Mouse (Mus musculus): ENCODE results near the gene Itpr3. TPM values are rescaled to one million over a fixed set of nuclear protein-coding genes. Genes with fewer than 3 reads are reported as not detected.

Gene Itpr3
- polyA plus RNA-seq, 1 experiment from 2014 or later: 1.5 TPM

- Histone ChIP-seq H3K27ac (replicated peaks; ENCODE audit: low read depth, low read length) (peak overlapping the region; percentile 85), H3K9me3 (replicated peaks; ENCODE audit: control insufficient read depth, low read length) (no peaks in the 10 kb centered on the region), H3K4me2 (ENCODE audit: low read depth, low read length) (peak overlapping the region; percentile 25), H3K4me3 (ENCODE audit: low read depth, low read length) (no peak overlapping the region), H3K4me1 (ENCODE audit: control insufficient read depth, insufficient read depth, low read length) (peaks cover 16% of the 10 kb centered on the region), H3K36me3 (replicated peaks; ENCODE audit: control insufficient read depth, insufficient read depth, low read depth, low read length) (no peaks in the 10 kb centered on the region), H3K9ac (replicated peaks; ENCODE audit: low read length) (peak overlapping the region; percentile 60), H3K27me3 (ENCODE audit: control insufficient read depth, insufficient read depth, low read length) (no peaks in the 10 kb centered on the region)
- WGBS: 6% methylated on average over 20 of the region's 20 CpGs
- DNase-seq (ENCODE audit: low spot score) (peak; percentile 88), ATAC-seq (replicated peaks; ENCODE audit: insufficient number of reproducible peaks, low FRiP score, low TSS enrichment, low read depth) (peak; percentile 61)
These were observed 16.6 kb upstream of the Itpr3 start for GRCm38 (mm10) chr17:27040304-27041045.

GRCm38 (mm10) chr17:27041046-27041786 lies 15.9 kb upstream of the Itpr3 start:
- no peaks in the 10 kb centered on the region for H3K9me3 ChIP-seq (replicated peaks; ENCODE audit: control insufficient read depth, low read length)
- H3K27me3 ChIP-seq (ENCODE audit: control insufficient read depth, insufficient read depth, low read length): no peaks in the 10 kb centered on the region
- H3K4me1 ChIP-seq (ENCODE audit: control insufficient read depth, insufficient read depth, low read length): peaks cover 16% of the 10 kb centered on the region
- 35% methylated on average over 10 of the region's 13 CpGs for WGBS
- H3K4me3 ChIP-seq (ENCODE audit: low read depth, low read length): no peak overlapping the region
- H3K27ac ChIP-seq (replicated peaks; ENCODE audit: low read depth, low read length): peak overlapping the region; percentile 85
- no peak for DNase-seq (ENCODE audit: low spot score)
- no peak for ATAC-seq (replicated peaks; ENCODE audit: insufficient number of reproducible peaks, low FRiP score, low TSS enrichment, low read depth)
- no peak overlapping the region; the same call in 1 of the 2 replicates for H3K4me2 ChIP-seq (ENCODE audit: low read depth, low read length)
- no peaks in the 10 kb centered on the region for H3K36me3 ChIP-seq (replicated peaks; ENCODE audit: control insufficient read depth, insufficient read depth, low read depth, low read length)
- H3K9ac ChIP-seq (replicated peaks; ENCODE audit: low read length): no peak overlapping the region; the same call in 1 of the 2 replicates

DNA sequence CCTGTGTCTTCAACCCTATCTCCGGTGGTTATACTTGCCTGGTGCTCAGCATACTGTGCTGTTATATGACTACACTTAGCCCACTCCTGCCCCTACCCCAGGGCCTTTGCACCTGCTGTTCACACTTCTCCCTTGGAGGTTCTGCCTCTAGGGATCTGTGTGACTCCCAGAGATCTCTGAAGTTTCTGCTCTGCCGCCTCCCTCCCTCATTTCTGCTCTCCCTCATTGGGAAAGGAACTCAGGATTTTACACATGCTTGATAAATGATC lies 15.4 kb upstream of the Itpr3 start:
- Histone ChIP-seq H3K4me1 (ENCODE audit: control insufficient read depth, insufficient read depth, low read length) (peaks cover 16% of the 10 kb centered on the region), H3K27ac (replicated peaks; ENCODE audit: low read depth, low read length) (no peak overlapping the region), H3K27me3 (ENCODE audit: control insufficient read depth, insufficient read depth, low read length) (no peaks in the 10 kb centered on the region), H3K36me3 (replicated peaks; ENCODE audit: control insufficient read depth, insufficient read depth, low read depth, low read length) (no peaks in the 10 kb centered on the region), H3K4me3 (ENCODE audit: low read depth, low read length) (no peak overlapping the region), H3K9ac (replicated peaks; ENCODE audit: low read length) (no peak overlapping the region), H3K4me2 (ENCODE audit: low read depth, low read length) (no peak overlapping the region), H3K9me3 (replicated peaks; ENCODE audit: control insufficient read depth, low read length) (no peaks in the 10 kb centered on the region)
- DNase-seq (ENCODE audit: low spot score) (no peak), ATAC-seq (replicated peaks; ENCODE audit: insufficient number of reproducible peaks, low FRiP score, low TSS enrichment, low read depth) (no peak)
- WGBS: 60% methylated on average over 2 of the region's 2 CpGs

- H3K27ac ChIP-seq (replicated peaks; ENCODE audit: low read depth, low read length): no peak overlapping the region
- ATAC-seq (replicated peaks; ENCODE audit: insufficient number of reproducible peaks, low FRiP score, low TSS enrichment, low read depth) (no peak), DNase-seq (ENCODE audit: low spot score) (no peak)
- no peak overlapping the region for H3K9ac ChIP-seq (replicated peaks; ENCODE audit: low read length)
- H3K27me3 ChIP-seq (ENCODE audit: control insufficient read depth, insufficient read depth, low read length): no peaks in the 10 kb centered on the region
- no peak overlapping the region for H3K4me3 ChIP-seq (ENCODE audit: low read depth, low read length)
- no peaks in the 10 kb centered on the region for H3K36me3 ChIP-seq (replicated peaks; ENCODE audit: control insufficient read depth, insufficient read depth, low read depth, low read length)
- peaks cover 16% of the 10 kb centered on the region for H3K4me1 ChIP-seq (ENCODE audit: control insufficient read depth, insufficient read depth, low read length)
- H3K4me2 ChIP-seq (ENCODE audit: low read depth, low read length): no peak overlapping the region
- 53% methylated on average over 6 of the region's 6 CpGs for WGBS
- no peaks in the 10 kb centered on the region for H3K9me3 ChIP-seq (replicated peaks; ENCODE audit: control insufficient read depth, low read length)
These were observed 14.3 kb upstream of the Itpr3 start for GRCm38 (mm10) chr17:27042840-27043239.

DNA sequence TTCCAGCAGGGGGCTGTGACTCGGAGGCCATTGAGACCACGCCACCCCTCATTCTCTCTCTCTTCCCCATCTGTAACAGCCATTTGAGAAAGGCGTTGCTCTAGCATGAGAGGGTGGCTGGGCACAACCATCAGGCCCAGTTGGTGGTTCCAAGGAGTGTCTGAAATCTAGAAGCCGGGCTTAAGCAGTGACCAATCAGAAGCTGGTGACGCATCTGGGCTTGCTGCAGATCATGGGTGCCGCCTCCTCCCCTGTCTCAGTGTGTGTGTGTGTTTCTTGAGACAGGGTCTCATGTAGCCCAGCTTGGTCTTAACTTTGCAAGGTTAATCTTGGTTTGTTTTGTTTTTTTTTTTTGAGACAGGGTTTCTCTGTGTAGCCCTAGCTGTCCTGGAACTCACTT lies 11.9 kb upstream of the Itpr3 start:
- no peak overlapping the region for H3K4me3 ChIP-seq (ENCODE audit: low read depth, low read length)
- H3K27me3 ChIP-seq (ENCODE audit: control insufficient read depth, insufficient read depth, low read length): no peaks in the 10 kb centered on the region
- H3K4me1 ChIP-seq (ENCODE audit: control insufficient read depth, insufficient read depth, low read length): peaks cover 2% of the 10 kb centered on the region
- WGBS: 94% methylated on average over 6 of the region's 6 CpGs
- H3K9me3 ChIP-seq (replicated peaks; ENCODE audit: control insufficient read depth, low read length): no peaks in the 10 kb centered on the region
- no peak for DNase-seq (ENCODE audit: low spot score)
- H3K4me2 ChIP-seq (ENCODE audit: low read depth, low read length): no peak overlapping the region
- ATAC-seq (replicated peaks; ENCODE audit: insufficient number of reproducible peaks, low FRiP score, low TSS enrichment, low read depth): no peak
- H3K27ac ChIP-seq (replicated peaks; ENCODE audit: low read depth, low read length): no peak overlapping the region
- H3K9ac ChIP-seq (replicated peaks; ENCODE audit: low read length): no peak overlapping the region
- no peaks in the 10 kb centered on the region for H3K36me3 ChIP-seq (replicated peaks; ENCODE audit: control insufficient read depth, insufficient read depth, low read depth, low read length)

DNA sequence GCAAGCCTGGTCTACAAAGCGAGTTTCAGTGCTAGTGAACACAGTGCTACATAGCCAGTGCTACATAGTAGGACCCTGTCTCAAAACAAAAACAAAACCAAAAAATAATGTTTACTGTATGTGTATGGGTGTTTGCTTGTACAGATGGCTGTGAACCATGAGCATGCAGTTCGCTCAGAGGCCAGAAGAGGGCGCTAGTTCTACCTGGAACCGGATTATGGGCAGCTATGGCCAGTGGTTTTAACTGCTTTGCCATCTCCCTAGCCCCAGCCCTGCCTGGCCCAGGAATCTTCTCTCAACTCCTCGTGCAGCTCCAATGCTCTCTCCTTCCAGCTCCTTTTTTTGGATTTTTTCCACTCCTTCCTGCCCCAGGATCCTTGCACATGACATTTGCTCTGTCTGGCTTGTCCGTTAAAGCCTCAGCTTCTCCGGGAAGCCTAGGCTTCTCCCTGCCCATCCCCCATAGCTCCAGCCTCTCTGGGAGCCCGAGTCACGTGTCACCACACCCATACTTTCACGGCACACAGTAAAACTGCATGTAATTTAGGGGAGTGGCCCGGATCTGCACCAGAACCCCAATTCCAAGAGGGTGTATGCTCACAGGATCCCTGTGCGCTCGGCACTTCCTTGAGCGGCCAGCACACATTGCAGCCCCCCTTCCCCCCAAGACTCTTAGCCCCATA lies 9.2 kb upstream of the Itpr3 start:
- H3K36me3 ChIP-seq (replicated peaks; ENCODE audit: control insufficient read depth, insufficient read depth, low read depth, low read length): no peaks in the 10 kb centered on the region
- H3K27me3 ChIP-seq (ENCODE audit: control insufficient read depth, insufficient read depth, low read length): no peaks in the 10 kb centered on the region
- WGBS: 72% methylated on average over 14 of the region's 14 CpGs
- no peaks in the 10 kb centered on the region for H3K9me3 ChIP-seq (replicated peaks; ENCODE audit: control insufficient read depth, low read length)
- peak overlapping the region; percentile 38; the same call in 1 of the 2 replicates for H3K27ac ChIP-seq (replicated peaks; ENCODE audit: low read depth, low read length)
- no peak overlapping the region for H3K4me2 ChIP-seq (ENCODE audit: low read depth, low read length)
- DNase-seq (ENCODE audit: low spot score) (no peak), ATAC-seq (replicated peaks; ENCODE audit: insufficient number of reproducible peaks, low FRiP score, low TSS enrichment, low read depth) (no peak)
- H3K4me1 ChIP-seq (ENCODE audit: control insufficient read depth, insufficient read depth, low read length): no peaks in the 10 kb centered on the region
- H3K9ac ChIP-seq (replicated peaks; ENCODE audit: low read length): no peak overlapping the region; the same call in 1 of the 2 replicates
- no peak overlapping the region for H3K4me3 ChIP-seq (ENCODE audit: low read depth, low read length)

DNA sequence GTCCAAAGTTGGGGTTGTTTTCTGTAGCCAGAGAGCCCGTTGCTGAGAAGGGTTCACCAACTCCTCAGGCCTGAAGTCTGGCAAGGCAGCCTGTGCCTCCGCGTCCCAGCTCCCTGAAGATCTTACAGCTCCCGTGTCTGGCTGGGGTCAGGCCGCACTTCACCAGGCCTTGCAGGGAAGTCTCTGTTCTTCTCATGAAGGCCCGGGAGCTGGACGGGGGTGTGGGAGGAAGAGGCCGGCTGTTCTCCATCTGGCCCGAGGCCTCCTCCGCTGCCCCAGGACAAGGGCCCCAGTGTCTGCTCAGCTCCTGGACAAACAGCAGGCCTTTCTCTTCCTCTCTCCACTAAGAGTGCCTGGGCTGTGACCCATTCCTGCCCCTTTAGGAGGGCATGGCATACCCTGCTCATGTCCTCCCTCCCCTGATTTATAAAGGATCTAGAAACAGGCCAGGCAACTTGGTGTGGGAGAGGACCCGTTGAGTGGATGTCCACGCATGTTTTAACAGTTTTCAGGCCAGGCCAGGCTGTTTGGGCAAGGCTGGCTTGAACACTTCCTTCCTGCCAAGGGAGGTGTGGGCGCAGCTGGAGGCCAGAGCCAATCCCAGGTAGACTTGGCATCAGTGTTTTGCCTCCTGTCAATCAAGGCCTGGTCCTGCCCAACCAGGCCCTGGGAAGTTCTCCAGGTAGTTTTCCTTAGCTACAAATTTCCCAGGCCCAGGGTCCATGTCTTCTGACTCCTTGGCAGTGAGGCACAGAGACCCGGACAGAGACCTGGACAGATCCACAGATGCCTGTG lies 8.5 kb upstream of the Itpr3 start:
- Histone ChIP-seq H3K27ac (replicated peaks; ENCODE audit: low read depth, low read length) (peak overlapping the region; percentile 38; the same call in 1 of the 2 replicates), H3K27me3 (ENCODE audit: control insufficient read depth, insufficient read depth, low read length) (no peaks in the 10 kb centered on the region), H3K4me2 (ENCODE audit: low read depth, low read length) (no peak overlapping the region), H3K4me1 (ENCODE audit: control insufficient read depth, insufficient read depth, low read length) (no peaks in the 10 kb centered on the region), H3K4me3 (ENCODE audit: low read depth, low read length) (no peak overlapping the region), H3K36me3 (replicated peaks; ENCODE audit: control insufficient read depth, insufficient read depth, low read depth, low read length) (no peaks in the 10 kb centered on the region), H3K9me3 (replicated peaks; ENCODE audit: control insufficient read depth, low read length) (no peaks in the 10 kb centered on the region), H3K9ac (replicated peaks; ENCODE audit: low read length) (peak overlapping the region; percentile 2)
- WGBS: 40% methylated on average over 14 of the region's 14 CpGs
- ATAC-seq (replicated peaks; ENCODE audit: insufficient number of reproducible peaks, low FRiP score, low TSS enrichment, low read depth): no peak; the same call in 1 of the 2 replicates
- DNase-seq (ENCODE audit: low spot score): no peak

Measured in embryonic facial prominence, embryonic 11.5 days (tissue).